Mouse (Mus musculus) intestine, embryonic 14.5 days (tissue): ENCODE data around the gene Teddm2. TPM values are rescaled to one million over a fixed set of nuclear protein-coding genes. Genes with fewer than 3 reads are reported as not detected.

ENCODE experiments used
- ATAC-seq: fragments of 200-750 bp; cut with Nextera tagmentation; replicated peaks from 2 replicates; pipeline ENCODE4 v1.8.0; 2017; ENCODE audit warnings: low read depth, moderate number of reproducible peaks, moderate TSS enrichment, moderate library complexity; ENCODE audit not compliant: low FRiP score, low TSS enrichment
- DNase-seq: peaks from one replicate; pipeline ENCODE4 v3.0.0-alpha.2; 2018; ENCODE audit warnings: low spot score
- H3K27ac ChIP-seq: fragments of 300-500 bp; sonication (generic); 2 replicates; pipeline ENCODE4 v1.5.1; 2014; ENCODE audit warnings: low read depth, mild to moderate bottlenecking, control low read depth
- H3K27me3 ChIP-seq: fragments of 300-500 bp; sonication (generic); replicated peaks from 2 replicates; pipeline ENCODE4 v1.6.1; 2014; ENCODE audit warnings: low read length, control low read depth; ENCODE audit not compliant: control insufficient read depth, insufficient read depth
- H3K36me3 ChIP-seq: fragments of 300-500 bp; sonication (generic); 2 replicates; pipeline ENCODE4 v1.6.1; 2014; ENCODE audit warnings: low read length, control low read depth; ENCODE audit not compliant: control insufficient read depth, insufficient read depth
- H3K4me1 ChIP-seq: fragments of 300-500 bp; sonication (generic); replicated peaks from 2 replicates; pipeline ENCODE4 v1.6.1; 2014; ENCODE audit warnings: low read length, control low read depth, mixed read lengths; ENCODE audit not compliant: control insufficient read depth, insufficient read depth
- H3K4me2 ChIP-seq: fragments of 300-500 bp; sonication (generic); 2 replicates; pipeline ENCODE4 v1.6.1; 2014; ENCODE audit warnings: low read length
- H3K4me3 ChIP-seq: fragments of 300-500 bp; sonication (generic); 2 replicates; pipeline ENCODE4 v1.5.1; 2014; ENCODE audit warnings: low read depth, low read length, control low read depth, mixed read lengths
- H3K9ac ChIP-seq: fragments of 300-500 bp; sonication (generic); 2 replicates; pipeline ENCODE4 v1.6.1; 2014; ENCODE audit warnings: mild to moderate bottlenecking, low read length
- H3K9me3 ChIP-seq: fragments of 300-500 bp; sonication (generic); 2 replicates; pipeline ENCODE4 v1.6.1; 2016; ENCODE audit warnings: low read length, control low read depth; ENCODE audit not compliant: control insufficient read depth
- WGBS: fragments of 180-500 bp; shearing (Covaris S2); extraction: QIAGEN DNeasy Blood & Tissue Kit; methylation state at CpG from one replicate; pipeline ENCODE4 v1.1.7; 2014; 5-methylcytosine and 5-hydroxymethylcytosine counted together
- polyA plus RNA-seq: library from polyadenylated mRNA; unstranded; fragments of >200 nt; fragmentation: Nextera tagmentation; extraction: Ambion mirVana; gene quantifications from 2 replicates; pipeline ENCODE4 v1.2.1, GENCODE M21; 2014

Teddm2 gene
- polyA plus RNA-seq, result 0.35 and 0.42 TPM in 2 replicates

DNA sequence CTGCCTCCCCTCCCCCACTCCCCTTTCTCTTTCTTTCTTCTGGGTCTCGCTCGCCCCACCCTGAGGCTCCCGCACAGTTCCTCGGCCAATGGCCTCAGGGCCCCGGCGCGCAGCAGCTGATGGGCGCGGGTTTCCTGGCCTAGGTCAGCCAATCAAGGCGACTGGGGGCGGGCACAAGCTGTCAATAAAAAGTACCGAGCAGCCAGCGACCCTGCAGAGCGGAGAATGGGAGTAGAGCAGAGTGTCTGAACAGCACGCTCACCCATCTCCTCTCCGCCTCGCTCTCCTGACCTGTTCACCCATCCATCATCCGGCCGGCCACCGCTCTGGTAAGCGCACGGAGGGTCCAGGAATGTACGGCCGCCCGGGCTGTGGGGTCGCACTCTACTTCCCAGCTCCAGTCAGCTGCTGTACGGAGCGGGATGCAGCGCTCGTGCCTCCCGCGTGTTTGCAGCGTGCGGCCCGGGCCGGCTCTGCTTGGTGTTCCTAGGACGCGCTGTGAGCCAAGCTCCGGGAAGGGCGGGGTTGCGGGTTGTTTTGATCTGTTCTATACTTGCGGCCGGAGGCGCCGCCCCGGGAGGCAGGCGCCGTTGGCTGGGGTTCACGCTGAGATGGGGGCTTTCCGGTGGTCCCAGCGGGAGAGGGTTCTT is at the start of gene Teddm2, which contains the start of gene Glul:
Gene Teddm2, minus strand, starts transcription at position 498 of the 650 bp plus-strand sequence.
Gene Glul, plus strand, starts transcription at position 214 of the 650 bp plus-strand sequence.
- no peaks in the 10 kb centered on the region for H3K9me3 ChIP-seq

DNA sequence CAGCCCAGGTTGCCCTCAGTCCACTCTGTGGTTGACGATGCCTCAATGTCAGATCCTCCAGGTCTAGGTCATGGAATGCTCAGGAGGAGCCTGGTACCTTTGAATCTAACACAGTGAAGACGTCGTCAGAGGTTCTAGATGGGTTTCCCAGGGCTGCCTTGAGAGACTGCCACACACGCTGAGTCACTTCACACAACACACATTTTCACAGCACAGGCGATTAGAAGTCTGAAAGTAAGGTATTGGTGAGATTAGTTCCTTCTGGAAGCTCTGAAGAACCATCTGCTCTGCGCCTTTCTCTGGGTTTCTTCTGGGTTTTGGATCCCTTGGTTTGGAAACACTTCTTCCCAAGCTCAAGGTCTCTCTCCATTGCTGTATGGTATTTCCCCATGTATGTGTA is 47.8 kb upstream of the Teddm2 start:
- ATAC-seq, result no peak
- Histone ChIP-seq H3K36me3 (no peaks in the 10 kb centered on the region), H3K27me3 (no peaks in the 10 kb centered on the region), H3K4me1 (no peaks in the 10 kb centered on the region), H3K4me3 (no peak overlapping the region), H3K9ac (no peak overlapping the region), H3K4me2 (no peak overlapping the region), H3K9me3 (no peaks in the 10 kb centered on the region), H3K27ac (no peak overlapping the region)
- no peak for DNase-seq
- 91% methylated on average over 6 of the region's 6 CpGs for WGBS

More for the DNA sequence above, at the start of gene Teddm2, which contains the start of gene Glul:
- Histone ChIP-seq H3K36me3 (peaks cover 24% of the 10 kb centered on the region), H3K4me2 (peak within 1 kb of the TSS; percentile 82), H3K4me3 (peak within 1 kb of the TSS; percentile 85), H3K27me3 (no peaks in the 10 kb centered on the region), H3K27ac (peak within 1 kb of the TSS; percentile 97), H3K9ac (peak within 1 kb of the TSS; percentile 78), H3K4me1 (peaks cover 18% of the 10 kb centered on the region)
- under 1% methylated on average over 50 of the region's 51 CpGs for WGBS
- DNase-seq (peak; percentile 98), ATAC-seq (peak; percentile 97)

DNA sequence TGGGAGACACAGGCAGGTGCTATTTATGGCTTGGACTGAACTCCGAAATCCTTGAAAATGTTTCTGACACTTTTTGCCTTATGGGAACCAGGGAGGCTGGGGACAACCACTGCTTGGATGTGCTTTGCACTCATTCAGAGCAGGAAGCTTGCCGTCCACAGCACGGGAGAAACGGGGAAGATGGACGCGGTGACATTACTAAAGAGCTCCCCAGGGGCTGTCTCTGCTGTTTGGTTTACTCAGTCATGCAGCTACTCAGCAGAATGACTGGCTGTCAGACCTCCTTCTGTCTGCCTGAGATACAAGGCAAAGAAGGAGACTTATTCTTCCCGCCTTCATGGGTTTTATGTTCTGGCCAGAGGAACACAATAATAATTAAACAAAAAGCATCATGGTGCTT is 46.9 kb upstream of the Teddm2 start:
- no peak for DNase-seq
- Histone ChIP-seq H3K27ac (no peak overlapping the region), H3K4me2 (no peak overlapping the region), H3K4me1 (no peaks in the 10 kb centered on the region), H3K27me3 (no peaks in the 10 kb centered on the region), H3K4me3 (no peak overlapping the region), H3K36me3 (no peaks in the 10 kb centered on the region), H3K9me3 (no peaks in the 10 kb centered on the region), H3K9ac (no peak overlapping the region)
- 53% methylated on average over 7 of the region's 7 CpGs for WGBS
- no peak for ATAC-seq

GRCm38 (mm10) chr1:153945181-153945580 is 45.2 kb upstream of the Teddm2 start:
- H3K27me3 ChIP-seq, result no peaks in the 10 kb centered on the region
- H3K27ac ChIP-seq, result no peak overlapping the region
- H3K4me3 ChIP-seq, result no peak overlapping the region
- H3K9ac ChIP-seq, result no peak overlapping the region
- ATAC-seq (no peak), DNase-seq (no peak)
- H3K9me3 ChIP-seq, result no peaks in the 10 kb centered on the region
- no peak overlapping the region for H3K4me2 ChIP-seq
- no peaks in the 10 kb centered on the region for H3K4me1 ChIP-seq
- 83% methylated on average over 5 of the region's 5 CpGs for WGBS
- H3K36me3 ChIP-seq, result no peaks in the 10 kb centered on the region

- DNase-seq (no peak), ATAC-seq (no peak)
- H3K4me3 ChIP-seq, result no peak overlapping the region
- no peaks in the 10 kb centered on the region for H3K4me1 ChIP-seq
- no peaks in the 10 kb centered on the region for H3K9me3 ChIP-seq
- WGBS, result 71% methylated on average over 2 of the region's 2 CpGs
- no peak overlapping the region for H3K4me2 ChIP-seq
- no peak overlapping the region for H3K9ac ChIP-seq
- H3K27ac ChIP-seq, result no peak overlapping the region
- H3K36me3 ChIP-seq, result no peaks in the 10 kb centered on the region
- no peaks in the 10 kb centered on the region for H3K27me3 ChIP-seq
These were observed 41.0 kb upstream of the Teddm2 start for GRCm38 (mm10) chr1:153940986-153941385.

GRCm38 (mm10) chr1:153937025-153937424 is 37.0 kb upstream of the Teddm2 start:
- Histone ChIP-seq H3K36me3 (no peaks in the 10 kb centered on the region), H3K27me3 (no peaks in the 10 kb centered on the region), H3K4me3 (no peak overlapping the region), H3K9me3 (no peaks in the 10 kb centered on the region), H3K9ac (no peak overlapping the region), H3K4me2 (no peak overlapping the region), H3K27ac (no peak overlapping the region), H3K4me1 (no peaks in the 10 kb centered on the region)
- ATAC-seq (no peak), DNase-seq (no peak)
- 95% methylated on average over 2 of the region's 2 CpGs for WGBS

DNA sequence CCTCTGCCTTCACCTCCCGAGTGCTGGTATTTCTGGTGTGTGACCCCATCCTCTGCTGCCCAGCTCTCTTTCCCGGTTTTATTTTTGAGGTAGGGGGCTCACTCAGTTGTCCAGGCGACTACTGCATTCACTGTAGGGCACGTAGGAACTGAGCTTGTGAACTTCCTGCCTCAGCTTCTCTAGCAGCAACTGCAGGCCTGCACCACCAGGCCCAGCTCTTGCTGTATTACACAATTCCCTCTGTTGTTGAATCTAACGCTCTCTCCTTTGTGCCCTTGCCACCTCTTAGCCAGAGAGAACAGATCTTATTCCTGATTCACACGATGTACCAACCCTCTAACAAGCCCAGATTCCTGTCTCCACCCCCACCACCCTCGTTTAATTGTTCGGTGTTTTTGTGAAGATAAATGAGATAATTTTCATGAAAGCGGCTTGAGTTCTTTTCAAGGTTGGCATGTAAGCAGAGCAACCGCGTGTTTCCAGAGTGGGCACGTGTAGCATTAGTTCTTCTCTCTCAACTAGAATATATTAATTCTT is 35.9 kb upstream of the Teddm2 start:
- no peak for DNase-seq
- H3K4me1 ChIP-seq, result no peaks in the 10 kb centered on the region

GRCm38 (mm10) chr1:153933772-153934171 is 33.7 kb upstream of the Teddm2 start:
- H3K36me3 ChIP-seq, result no peaks in the 10 kb centered on the region
- H3K4me3 ChIP-seq, result no peak overlapping the region
- ATAC-seq (no peak), DNase-seq (no peak)
- H3K9ac ChIP-seq, result no peak overlapping the region
- H3K4me1 ChIP-seq, result no peaks in the 10 kb centered on the region
- WGBS, result 79% methylated on average over 1 of the region's 1 CpGs
- H3K9me3 ChIP-seq, result no peaks in the 10 kb centered on the region
- H3K27me3 ChIP-seq, result no peaks in the 10 kb centered on the region
- no peak overlapping the region for H3K4me2 ChIP-seq
- H3K27ac ChIP-seq, result no peak overlapping the region

More for the DNA sequence above, 35.9 kb upstream of the Teddm2 start:
- no peak for ATAC-seq
- Histone ChIP-seq H3K36me3 (no peaks in the 10 kb centered on the region), H3K4me2 (no peak overlapping the region), H3K4me3 (no peak overlapping the region), H3K27ac (no peak overlapping the region), H3K9me3 (no peaks in the 10 kb centered on the region), H3K9ac (no peak overlapping the region), H3K27me3 (no peaks in the 10 kb centered on the region)
- 85% methylated on average over 12 of the region's 12 CpGs for WGBS

GRCm38 (mm10) chr1:153930431-153930830 is 30.4 kb upstream of the Teddm2 start:
- Histone ChIP-seq H3K9ac (no peak overlapping the region), H3K4me3 (no peak overlapping the region), H3K27me3 (no peaks in the 10 kb centered on the region), H3K4me2 (no peak overlapping the region), H3K9me3 (no peaks in the 10 kb centered on the region), H3K27ac (no peak overlapping the region), H3K4me1 (no peaks in the 10 kb centered on the region), H3K36me3 (no peaks in the 10 kb centered on the region)
- DNase-seq, result no peak
- no peak for ATAC-seq
- 90% methylated on average over 2 of the region's 2 CpGs for WGBS
